Mouse (Mus musculus): ENCODE results near the gene Gm10642. TPM values are rescaled to one million over a fixed set of nuclear protein-coding genes. Genes with fewer than 3 reads are reported as not detected.

Gene Gm10642
- total RNA-seq (2021), result under 1 TPM; 0.47 to 0.67 TPM

DNA sequence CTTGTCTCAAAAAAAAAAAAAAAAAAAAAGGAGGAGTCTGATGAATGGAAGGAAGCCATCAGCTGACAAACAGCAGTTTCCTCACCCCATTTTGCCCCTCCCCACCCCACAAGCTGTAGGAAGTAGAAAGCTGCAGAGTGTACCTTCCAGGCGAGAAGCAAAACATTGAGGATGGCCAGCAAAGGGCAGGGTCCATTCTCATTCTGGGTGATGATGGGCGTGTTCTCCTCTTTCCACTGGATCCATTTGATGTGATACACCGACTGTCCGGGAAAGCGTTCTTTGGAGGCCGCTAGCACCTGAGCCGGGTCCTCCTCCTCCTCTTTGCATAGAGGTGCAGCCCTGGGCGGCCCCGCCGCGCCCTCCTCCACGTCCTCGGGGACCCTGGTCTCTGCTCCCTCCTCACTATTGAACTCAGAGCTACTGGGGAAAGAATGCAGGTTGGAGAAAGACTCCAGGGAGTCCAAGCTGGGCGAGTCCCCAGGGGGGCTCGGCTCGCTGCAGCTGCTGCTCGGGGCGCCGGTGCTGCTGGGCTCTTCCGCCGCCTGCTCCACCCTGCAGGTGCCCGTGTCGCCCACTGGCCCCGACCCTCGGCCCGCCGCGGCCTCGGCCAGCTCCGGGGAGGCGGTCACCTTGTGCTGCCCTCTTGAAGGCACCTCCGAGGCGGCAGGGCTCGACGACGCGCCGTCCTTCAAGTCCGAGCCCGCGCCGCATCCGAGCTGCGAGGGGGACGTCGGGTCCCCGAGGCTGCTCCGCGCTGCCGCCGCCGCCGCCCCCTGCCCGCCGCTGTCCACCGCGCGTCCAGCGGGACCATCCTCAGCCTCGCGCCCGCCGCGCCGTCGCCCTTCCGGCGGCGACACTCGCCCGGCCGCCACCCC is at the start of gene Gm10642:
Gene Gm10642, plus strand, starts transcription at position 122 of the 878 bp plus-strand sequence.
- peak; percentile 38 for DNase-seq

DNA sequence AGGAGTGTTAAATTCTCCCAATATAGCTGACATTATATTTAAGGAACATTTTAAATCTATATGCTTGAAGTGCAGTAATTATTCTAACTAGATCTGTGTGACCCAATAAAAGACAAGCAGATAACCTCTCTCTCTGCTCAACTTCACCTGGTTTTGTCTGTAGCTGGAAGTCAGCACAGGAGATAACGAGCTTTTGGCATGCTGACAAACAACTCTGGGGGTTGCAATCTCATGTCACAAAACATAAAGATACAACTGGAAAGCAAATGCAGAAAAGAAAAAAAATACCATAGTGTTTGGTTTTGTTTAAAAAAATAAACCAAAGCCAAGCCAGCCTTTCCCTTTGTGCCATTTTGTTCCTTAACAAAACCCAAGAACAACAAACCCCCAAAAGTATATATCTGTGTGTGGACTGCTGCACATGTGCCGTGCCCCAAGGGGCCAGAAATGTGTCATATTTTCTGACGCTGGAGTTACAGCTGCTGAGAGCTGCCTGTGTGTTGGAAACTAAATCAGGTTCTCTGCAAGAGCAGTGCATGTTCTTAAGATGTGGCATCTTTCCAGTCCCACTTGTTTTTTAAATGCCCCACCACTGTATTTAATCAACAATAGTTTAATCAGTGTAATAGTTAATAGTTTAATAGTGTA is 44.9 kb upstream of the Gm10642 start:
- DNase-seq, result peak; percentile 18

DNA sequence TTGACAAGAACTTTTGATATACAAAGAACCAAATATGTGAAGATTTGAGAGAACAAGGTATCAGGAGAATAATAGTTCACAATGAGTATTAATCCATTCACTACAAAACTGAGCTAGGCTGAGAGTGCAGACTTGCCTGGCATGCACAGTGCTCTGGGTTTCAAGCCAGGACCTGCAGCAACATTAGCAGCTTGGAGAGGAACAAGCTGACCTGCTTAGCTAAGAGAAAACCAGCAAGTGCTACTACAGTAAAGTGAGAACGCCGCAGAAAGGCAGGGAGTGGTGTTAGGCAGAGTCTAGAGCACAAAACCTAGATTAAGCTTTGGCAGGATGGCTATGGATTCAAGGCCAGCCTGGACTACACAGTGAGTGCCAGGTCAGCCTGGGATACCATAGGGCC is 26.3 kb upstream of the Gm10642 start:
- DNase-seq, result no peak

DNA sequence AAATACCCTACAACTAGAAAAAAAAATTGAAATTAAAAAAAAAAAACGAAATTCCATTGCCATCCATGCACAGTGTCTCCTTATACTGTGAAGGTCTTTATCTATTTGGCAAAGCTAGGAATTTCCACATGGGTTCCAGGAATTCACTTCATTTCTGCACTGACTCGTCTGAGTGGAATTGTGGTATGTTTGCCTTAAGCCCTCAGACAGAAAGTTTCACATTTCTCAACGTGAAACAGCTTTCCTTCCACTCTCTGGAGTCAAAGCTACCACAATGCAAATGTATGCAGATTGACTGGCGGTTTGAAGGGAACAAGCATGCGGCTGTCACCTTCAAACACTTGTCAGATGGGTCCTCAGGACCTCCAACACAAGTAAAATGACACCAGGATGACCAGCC is 24.4 kb upstream of the Gm10642 start:
- no peak for DNase-seq

DNA sequence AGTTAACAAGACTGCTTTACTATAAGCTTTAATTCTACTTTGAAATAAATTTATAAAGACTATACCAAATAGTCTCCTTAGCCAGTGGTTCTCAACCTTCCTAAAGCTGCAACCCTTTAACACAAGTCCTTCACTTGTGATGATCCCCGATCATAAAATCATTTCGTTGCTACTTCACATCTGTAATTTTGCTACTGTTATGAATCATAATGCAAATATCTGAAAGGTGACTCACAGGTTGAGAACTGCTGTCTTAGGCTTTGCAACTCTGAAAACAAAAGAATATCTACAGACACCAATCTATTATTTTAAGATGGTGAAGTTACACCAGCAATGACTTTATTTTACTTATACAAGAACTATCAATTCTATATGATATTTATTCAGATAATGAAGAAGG is 19.3 kb upstream of the Gm10642 start:
- DNase-seq, result no peak

DNA sequence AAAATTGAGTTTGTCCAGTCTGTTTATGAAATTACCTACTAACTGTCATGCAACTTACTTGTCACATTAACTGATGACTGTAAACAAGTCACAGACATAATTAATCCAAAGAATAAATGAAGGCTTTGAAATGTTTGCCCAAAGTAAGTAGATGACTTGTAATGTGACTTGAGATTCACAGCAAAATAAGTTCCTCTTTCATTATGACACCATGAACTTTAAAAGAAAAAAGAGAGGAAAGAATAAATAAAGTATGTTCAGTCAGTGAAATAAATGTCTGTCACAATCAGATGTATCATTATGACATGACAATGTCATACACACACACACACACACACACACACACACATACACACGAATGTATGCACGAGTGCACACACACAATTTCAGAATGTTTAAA is 5.8 kb upstream of the Gm10642 start:
- no peak for DNase-seq

DNA sequence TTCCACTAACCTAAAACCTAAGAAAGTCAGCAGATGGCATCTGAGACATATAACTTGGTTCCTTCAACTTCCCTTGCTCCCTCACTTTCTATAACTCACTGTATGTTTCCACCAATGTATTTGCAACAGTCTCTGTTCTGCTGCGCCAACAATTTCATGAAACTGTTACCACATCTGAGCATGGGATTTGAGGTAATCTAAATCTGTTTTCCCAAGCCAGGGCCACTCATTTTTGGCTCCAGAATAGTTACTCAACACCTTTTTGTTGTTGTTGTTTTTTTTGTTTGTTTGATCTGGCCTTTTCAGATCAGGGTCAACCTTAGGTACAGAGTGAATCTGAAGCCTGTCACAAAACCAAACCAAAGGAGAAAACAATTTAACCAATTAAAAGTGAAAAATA is 5.1 kb upstream of the Gm10642 start:
- DNase-seq, result no peak

DNA sequence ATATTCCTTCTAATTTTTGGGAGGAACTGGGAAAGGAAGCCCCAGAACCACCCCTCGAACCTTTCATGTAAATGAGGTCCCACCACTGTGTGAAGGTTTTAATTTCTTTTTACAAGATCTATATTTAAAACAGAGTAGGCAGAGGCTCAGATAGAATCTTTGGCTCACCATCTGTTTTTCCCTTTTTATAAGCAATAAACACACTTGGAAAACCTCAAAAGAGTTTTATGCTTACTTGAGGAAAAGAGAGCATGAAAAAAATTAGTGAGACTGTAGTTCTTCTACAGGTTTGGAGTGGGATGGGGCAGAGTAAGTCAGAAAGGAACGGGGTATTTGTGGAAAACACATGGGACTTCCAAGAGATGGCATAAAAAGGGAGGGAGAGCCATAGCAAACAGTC is 3.8 kb upstream of the Gm10642 start:
- no peak for DNase-seq

DNA sequence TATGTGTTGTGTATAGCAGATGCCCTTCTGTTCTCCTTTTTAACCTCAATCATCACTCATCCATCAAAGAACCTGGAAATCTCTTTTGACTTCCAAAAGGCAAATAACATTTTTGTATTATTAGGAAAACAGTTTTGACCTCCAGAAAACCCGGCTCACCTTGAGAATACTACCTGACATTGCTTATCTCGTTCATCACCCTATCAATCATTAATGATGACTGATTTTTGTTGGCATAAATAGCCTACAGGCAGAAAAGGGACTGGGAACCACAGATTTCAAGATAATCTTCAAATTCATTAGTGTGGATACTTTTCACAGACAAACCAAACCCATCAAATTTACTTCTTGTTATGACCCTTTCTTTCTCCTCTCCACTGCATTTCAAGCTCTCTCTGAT is 2.2 kb upstream of the Gm10642 start:
- no peak for DNase-seq

DNA sequence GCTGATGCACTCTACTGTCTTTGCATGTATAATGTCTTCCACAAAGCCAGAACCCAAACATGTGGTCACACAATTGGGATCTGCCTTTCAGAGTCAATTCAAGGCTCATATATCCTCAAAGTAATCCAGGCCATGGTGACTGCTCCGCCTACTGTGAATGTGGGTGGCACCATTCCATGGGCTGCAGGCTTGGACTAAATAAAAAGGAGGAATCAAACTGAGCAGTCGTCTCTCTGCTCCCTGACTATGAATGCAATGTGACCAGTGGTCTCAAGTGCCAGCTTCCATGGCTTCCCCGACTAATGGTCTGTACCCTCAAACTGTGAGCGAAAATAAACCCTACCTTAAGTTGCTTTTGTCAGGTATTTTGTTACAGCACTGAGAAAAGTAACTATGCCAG is 1.6 kb upstream of the Gm10642 start:
- DNase-seq, result no peak

DNA sequence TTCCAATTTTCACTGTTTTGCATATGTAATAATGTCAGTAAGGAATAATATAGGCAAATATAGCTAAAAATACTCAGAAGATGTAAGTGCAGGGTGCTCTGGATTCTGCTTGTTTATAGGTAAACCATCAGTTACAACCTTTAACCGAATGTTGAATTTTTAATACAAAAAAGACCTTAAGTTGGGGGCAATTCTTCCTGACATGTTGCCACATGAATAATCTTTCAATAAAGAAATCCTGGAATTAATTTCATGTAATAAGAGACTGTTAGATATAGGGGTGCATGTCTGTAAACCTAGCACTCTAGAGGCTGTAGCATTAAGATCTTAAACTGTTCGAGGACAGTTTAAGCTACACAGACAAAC is 304 bp upstream of the Gm10642 start:
- DNase-seq, result no peak

DNA sequence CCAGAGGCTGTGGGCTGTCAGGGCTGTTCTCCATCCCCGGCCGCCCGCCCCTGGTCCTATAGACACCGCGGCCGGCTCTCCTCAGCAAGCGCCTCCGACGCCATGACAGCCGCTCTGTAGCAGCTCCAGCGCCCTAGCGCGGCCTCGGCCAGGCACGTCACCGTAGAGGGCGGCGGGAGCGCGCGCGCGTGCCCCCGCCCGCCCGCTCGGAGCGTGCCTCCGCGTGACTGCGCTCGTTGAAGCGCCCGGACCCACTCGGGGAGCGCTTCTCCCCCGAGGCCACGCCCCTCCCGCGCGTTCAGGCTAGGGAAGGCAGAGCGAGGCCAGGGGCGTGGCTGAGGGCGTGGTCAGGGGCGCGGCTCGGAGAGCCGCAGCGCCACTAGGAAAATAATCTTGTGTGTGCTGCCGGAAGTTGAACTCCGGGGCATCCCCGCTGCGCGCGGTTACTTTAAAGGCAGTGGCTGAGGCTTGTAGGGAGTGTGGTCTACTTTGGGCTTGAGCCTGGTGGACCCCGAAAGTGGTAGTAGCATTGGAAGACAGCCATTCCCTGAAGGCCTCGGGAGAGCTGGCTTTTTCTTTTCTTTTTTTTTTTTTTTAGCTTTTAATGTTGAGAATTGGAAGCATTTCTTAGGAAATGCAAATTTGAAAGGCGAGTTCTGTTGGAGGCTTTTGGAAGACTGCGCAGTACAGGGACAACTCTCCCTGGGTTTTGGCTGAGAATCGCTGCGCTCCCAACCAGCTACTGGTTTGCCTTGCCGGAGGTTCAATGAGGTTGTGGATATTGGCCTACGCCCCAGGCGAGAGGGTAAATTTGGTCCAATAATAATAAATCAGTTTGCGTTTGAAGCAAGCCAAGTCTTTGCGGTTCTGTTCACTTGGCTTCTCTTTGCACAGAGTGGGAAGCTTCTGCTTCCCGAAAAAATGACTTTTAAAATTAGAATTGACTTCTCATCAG is 1.2 kb downstream of the Gm10642 start, which contains the start of gene Mindy2:
Gene Mindy2, minus strand, starts transcription at position 162 of the 955 bp plus-strand sequence.
- peak; percentile 99 for DNase-seq

DNA sequence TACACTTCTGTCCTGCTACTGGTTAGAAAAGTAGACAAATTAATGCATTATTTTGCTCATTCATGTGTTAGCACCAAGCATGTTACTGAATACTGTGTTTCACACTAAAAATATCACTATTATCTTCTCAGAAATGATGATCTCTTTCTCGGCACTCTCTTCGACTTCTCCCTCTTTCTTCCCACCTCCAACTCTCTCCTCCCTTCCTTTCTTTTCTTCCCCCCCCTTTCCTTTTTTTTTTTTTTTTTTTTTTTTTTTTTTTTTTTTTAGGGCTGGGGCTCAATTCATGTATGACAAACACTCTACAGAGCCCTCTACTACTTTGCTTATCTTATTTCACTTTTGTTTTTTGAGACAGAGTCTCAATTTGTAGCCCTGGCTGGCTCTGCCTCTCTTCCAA is 2.2 kb downstream of the Gm10642 start:
- DNase-seq, result no peak

DNA sequence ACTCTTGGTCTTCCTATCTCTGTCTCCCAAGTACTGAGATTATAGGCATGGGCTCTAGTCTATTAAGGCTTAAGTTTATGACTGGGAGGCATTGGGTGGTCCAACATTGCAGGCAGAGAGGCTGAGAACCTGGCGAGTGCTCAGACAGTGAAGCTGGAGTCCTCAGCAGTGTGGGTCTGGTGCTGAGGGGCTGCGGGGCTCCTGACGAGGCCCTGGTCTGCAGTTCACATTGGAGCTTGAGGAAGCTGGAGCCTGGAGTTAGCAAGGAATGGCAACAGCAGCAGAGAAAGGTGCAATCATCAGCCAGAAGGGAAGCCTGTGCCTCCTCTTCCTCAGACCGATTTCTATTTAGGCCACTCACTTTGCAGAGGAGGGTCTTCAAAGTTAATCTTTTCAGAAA is 8.8 kb downstream of the Gm10642 start:
- no peak for DNase-seq

DNA sequence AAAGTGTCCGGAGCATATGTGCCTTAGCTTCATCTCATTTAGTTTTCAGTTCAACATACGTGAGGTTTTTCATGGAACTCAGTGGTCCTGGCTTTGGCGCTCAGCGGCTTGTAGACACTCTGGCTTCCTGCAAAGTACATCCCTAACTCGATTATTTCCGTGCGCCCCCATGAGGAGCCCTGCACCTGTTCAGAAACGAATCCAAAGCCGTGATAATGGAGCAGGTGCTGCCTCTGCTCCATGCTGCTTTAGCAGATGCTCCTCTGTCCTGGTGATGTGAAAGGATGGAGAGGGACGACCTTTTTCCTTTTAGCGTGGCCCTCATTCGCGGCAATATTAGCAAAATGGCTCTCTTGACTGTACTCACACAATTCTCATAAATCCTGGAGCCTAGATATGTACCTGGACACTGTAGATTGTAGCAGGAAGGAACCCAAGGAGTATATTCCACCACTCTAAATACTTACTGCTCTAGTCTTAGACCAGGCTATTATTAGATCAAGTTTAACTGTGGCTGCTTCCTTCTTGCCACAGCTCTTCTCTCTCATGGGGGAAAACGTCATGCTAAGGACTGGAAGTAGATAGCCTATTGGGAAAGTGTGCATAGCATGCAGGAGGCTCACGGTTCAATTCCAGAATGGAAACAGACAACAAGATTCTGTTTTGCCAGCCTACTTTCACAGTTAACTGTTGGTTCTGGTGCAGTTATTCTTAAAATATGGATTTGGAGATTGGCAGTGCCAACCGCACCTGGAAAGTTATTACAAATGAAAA is 9.5 kb downstream of the Gm10642 start:
- no peak for DNase-seq

DNA sequence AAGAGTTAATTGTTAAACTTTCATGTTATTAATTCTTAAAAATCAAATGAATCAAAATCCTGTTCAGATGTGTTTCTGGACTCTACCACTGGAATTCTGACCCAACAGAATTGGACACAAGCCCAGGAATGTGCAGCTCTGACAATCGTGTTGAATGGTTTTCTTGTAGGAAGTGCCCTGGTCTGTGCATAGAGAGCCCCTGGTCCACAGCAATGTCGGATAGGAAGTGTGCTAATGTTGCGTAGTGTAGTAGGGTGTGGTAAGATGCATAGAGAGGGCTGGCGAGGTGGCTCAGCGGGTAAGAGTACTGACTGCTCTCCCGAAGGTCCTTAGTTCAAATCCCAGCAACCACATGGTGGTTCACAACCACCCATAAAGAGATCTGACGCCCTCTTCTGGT is 10.8 kb downstream of the Gm10642 start:
- peak; percentile 18 for DNase-seq

DNA sequence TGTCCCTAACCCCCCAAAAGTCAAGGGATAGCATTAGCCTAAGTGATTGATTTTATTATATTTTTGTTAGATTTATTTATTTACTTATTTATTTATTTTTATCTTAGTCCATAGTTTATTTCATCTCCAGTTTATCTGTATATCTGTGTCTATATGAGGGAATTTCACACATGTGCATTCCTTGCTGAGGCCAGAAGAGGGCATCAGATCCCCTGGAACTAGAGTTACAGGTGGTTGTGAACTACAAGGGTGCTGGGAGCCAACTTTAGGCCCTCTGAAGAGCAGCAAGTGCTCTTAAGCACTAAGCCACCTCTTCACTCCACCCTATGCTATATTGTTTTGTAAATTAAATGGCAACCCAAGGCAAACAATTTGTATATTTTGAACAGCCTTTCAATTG is 12.0 kb downstream of the Gm10642 start:
- DNase-seq, result no peak

DNA sequence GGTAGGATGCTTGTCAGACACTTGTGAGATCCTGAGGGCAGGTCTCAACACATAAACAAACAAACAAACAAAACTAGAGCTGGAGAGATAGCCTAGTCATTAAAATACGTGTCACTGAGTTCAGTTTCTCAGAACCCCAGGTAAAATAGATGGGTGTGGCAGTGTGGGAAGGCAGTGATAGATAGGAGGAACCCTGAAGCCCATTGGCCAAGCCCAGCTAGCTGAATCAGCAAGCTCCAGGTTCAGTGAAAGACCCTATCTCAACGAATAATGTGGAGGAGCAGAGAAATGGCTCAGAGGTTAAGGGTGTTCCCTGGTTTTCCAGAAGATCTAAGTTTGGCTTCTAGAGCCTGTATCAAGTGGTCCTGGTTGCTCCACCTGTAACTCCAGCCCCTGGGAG is 13.1 kb downstream of the Gm10642 start:
- no peak for DNase-seq

DNA sequence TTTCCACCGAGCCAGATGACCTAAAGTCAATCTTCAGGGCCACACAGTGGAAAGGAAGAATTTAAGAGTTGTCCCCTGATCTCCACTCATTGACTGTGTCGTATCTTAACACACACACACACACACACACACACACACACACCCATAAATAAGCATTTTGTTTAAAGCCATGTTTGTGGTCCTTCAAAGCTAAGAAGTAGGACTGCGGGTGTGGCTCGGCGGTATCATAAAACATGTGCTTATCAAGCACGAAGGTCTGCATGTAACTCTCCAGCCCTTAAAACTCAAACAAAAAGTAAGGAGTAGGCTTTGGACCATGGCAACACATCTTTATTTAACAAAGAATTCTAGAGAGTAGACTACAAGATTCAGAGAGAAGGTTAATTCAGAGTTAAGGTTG is 14.3 kb downstream of the Gm10642 start:
- DNase-seq, result no peak

DNA sequence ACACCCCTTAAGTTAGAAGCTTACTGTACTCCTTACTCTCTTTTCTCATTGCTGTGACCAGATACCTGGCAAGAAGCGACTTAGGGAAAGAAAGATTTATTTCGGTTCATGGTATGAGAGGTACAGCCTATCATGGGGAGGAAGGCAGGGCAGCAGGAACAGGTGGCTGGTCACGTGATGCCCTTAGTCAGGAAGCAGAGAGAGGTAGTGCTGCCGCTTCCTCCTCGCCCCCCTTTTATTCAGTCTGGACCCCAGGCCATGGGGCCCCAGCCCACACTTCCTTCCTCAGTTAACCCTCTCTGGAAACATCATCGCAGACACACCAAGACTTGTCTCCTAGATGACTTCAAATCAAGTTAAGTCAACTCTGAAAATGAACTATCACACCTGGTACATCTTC is 15.2 kb downstream of the Gm10642 start:
- no peak for DNase-seq

DNA sequence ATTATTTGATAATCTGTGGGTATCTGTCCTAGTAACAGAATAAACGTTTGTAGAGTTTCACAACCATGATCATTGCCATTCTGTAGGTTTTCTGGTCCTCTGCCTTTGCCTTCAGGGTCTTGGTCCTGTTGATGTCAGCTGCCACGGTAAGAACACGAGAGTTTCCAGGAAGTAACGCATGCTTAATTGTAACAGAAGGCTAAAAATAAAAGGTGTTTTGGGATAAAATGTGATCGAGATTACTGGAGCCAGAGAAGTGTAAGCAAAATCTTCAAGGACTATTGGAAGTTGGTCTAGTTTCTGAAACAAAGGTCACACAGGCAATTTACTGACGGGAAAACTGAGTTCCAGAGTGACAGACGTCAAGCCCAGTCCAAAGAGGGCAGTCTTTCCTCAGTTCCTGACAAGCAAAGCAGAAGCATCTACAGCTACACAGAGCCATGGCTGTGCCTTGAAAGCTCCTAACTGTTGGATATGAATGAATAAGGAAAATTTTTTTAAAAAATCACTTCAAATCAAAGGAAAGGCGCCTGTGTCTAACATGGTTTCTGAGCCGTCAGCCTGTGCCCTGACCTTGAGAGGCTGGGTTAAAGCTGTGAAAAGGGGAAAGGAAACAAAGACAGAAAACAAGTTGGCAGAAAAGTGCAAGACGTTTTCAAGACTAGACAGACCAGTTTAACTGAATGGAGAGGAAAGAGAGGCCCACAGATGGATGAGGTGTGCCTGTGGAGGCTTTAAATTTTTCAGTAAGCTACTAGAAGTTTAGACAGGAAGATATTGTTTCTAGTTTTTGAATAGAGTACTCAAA is 15.9 kb downstream of the Gm10642 start:
- peak; percentile 37 for DNase-seq
